Mouse (Mus musculus) urinary bladder, adult 2 months (tissue): ENCODE results near the gene Gsg1l. TPM values are rescaled to one million over a fixed set of nuclear protein-coding genes. Genes with fewer than 3 reads are reported as not detected.

Experiments used
- DNase-seq: peaks from one replicate; pipeline ENCODE4 v3.0.0; 2022; ENCODE audit warnings: low spot score
- polyA plus RNA-seq: library from polyadenylated mRNA; depleted of rRNA; stranded (reverse); fragments of >200 nt; gene quantifications from 2 replicates; pipeline ENCODE4 v1.2.3, GENCODE M21; 2012

Gene Gsg1l
- polyA plus RNA-seq, 1 experiment: 0.63 TPM

- DNase-seq: no peak
These were observed 50.4 kb downstream of the Gsg1l start for GRCm38 (mm10) chr7:126031598-126032364.

- no peak for DNase-seq
These were observed 54.8 kb downstream of the Gsg1l start for GRCm38 (mm10) chr7:126027410-126027809.

GRCm38 (mm10) chr7:126026600-126026999 lies 55.6 kb downstream of the Gsg1l start:
- no peak for DNase-seq

- no peak for DNase-seq
These were observed 62.2 kb downstream of the Gsg1l start for GRCm38 (mm10) chr7:126019966-126020365.

GRCm38 (mm10) chr7:126019321-126019720 lies 62.9 kb downstream of the Gsg1l start:
- no peak for DNase-seq

- DNase-seq: no peak
These were observed 64.8 kb downstream of the Gsg1l start for GRCm38 (mm10) chr7:126017455-126017854.

GRCm38 (mm10) chr7:126012325-126013021 lies 69.7 kb downstream of the Gsg1l start:
- DNase-seq: no peak

- DNase-seq: no peak
These were observed 73.4 kb downstream of the Gsg1l start for GRCm38 (mm10) chr7:126008789-126009148.

GRCm38 (mm10) chr7:126008139-126008788 lies 73.9 kb downstream of the Gsg1l start:
- no peak for DNase-seq

- no peak for DNase-seq
These were observed 74.9 kb downstream of the Gsg1l start for GRCm38 (mm10) chr7:126007132-126007910.

- DNase-seq: no peak
These were observed 76.9 kb downstream of the Gsg1l start for GRCm38 (mm10) chr7:126005274-126005673.

GRCm38 (mm10) chr7:126001683-126002082 lies 80.5 kb downstream of the Gsg1l start:
- no peak for DNase-seq

- no peak for DNase-seq
These were observed 82.3 kb downstream of the Gsg1l start for GRCm38 (mm10) chr7:125999921-126000320.

GRCm38 (mm10) chr7:125996151-125996550 lies 86.1 kb downstream of the Gsg1l start:
- DNase-seq: no peak

GRCm38 (mm10) chr7:125992356-125992891 lies 89.8 kb downstream of the Gsg1l start:
- no peak for DNase-seq

GRCm38 (mm10) chr7:125991846-125992245 lies 90.4 kb downstream of the Gsg1l start:
- no peak for DNase-seq

- DNase-seq: no peak
These were observed 92.2 kb downstream of the Gsg1l start for GRCm38 (mm10) chr7:125989969-125990368.

- DNase-seq: no peak
These were observed 92.7 kb downstream of the Gsg1l start for GRCm38 (mm10) chr7:125989489-125989888.

GRCm38 (mm10) chr7:125988326-125988725 lies 93.9 kb downstream of the Gsg1l start:
- no peak for DNase-seq

- no peak for DNase-seq
These were observed 95.1 kb downstream of the Gsg1l start for GRCm38 (mm10) chr7:125987117-125987516.

GRCm38 (mm10) chr7:125985565-125985964 lies 96.6 kb downstream of the Gsg1l start:
- DNase-seq: no peak
